Mouse (Mus musculus) forebrain, embryonic 12.5 days (tissue): ENCODE results near the gene Rnf149. TPM values are rescaled to one million over a fixed set of nuclear protein-coding genes. Genes with fewer than 3 reads are reported as not detected.
A peak's percentile ranks its signal among the peaks of the same experiment; 100 is the strongest.
"Not testable (repeated sequence)": the region's sequence is repeated elsewhere in the genome, so short reads cannot be mapped to it uniquely, and the experiment has no call there.

ENCODE experiments used
- ATAC-seq: fragments of 200-750 bp; cut with Nextera tagmentation; 2 replicates; pipeline ENCODE4 v1.8.0; 2017; ENCODE audit warnings: moderate TSS enrichment; ENCODE audit not compliant: low FRiP score
- H3K27ac ChIP-seq: fragments of 300-500 bp; sonication (generic); 2 replicates; pipeline ENCODE4 v1.5.1; 2016; ENCODE audit warnings: mild to moderate bottlenecking
- H3K27me3 ChIP-seq: fragments of 300-500 bp; sonication (generic); 2 replicates; pipeline ENCODE4 v1.6.1; 2016; ENCODE audit warnings: mild to moderate bottlenecking
- H3K36me3 ChIP-seq: fragments of 300-500 bp; sonication (generic); replicated peaks from 2 replicates; pipeline ENCODE4 v1.6.1; 2016; ENCODE audit warnings: mild to moderate bottlenecking
- H3K4me1 ChIP-seq: fragments of 300-500 bp; sonication (generic); 2 replicates; pipeline ENCODE4 v1.6.1; 2016
- H3K4me2 ChIP-seq: fragments of 300-500 bp; sonication (generic); 2 replicates; pipeline ENCODE4 v1.6.1; 2016; ENCODE audit warnings: mild to moderate bottlenecking, moderate library complexity
- H3K4me3 ChIP-seq: fragments of 300-500 bp; sonication (generic); replicated peaks from 2 replicates; pipeline ENCODE4 v1.5.1; 2016; ENCODE audit warnings: mild to moderate bottlenecking
- H3K9ac ChIP-seq: fragments of 300-500 bp; sonication (generic); 2 replicates; pipeline ENCODE4 v1.6.1; 2016; ENCODE audit warnings: mild to moderate bottlenecking
- H3K9me3 ChIP-seq: fragments of 300-500 bp; sonication (generic); 2 replicates; pipeline ENCODE4 v1.6.1; 2016
- WGBS: fragments of 180-500 bp; shearing (Covaris S2); methylation state at CpG from one replicate; pipeline ENCODE4 v1.1.7; 2016; 5-methylcytosine and 5-hydroxymethylcytosine counted together
- polyA plus RNA-seq: library from polyadenylated mRNA; unstranded; fragments of >200 nt; fragmentation: Nextera tagmentation; extraction: Ambion mirVana; gene quantifications from 2 replicates; pipeline ENCODE4 v1.2.1, GENCODE M21; 2016

The Rnf149 gene
- polyA plus RNA-seq, 1 experiment from 2014 or later, result 30.5 TPM

DNA sequence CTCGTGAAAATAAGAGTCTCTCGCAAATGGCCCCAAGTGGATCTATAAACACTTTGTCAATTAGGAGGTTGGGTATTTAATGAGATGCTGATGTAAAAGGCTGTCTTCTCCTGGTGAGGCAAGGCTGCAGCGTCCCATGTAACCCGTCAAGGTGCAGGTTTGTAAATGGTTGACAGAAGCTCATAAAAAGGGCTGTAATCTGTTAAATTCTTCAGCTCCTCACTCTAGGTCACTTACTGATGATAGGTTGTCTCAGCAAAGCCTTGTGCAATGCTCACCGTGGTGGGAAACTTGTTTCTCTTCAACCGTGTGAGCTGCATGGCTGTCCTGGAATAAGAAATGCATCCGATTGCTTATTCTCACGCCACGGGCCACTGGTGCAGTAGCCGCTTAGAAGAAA lies 16.6 kb upstream of the Rnf149 start:
- no peaks in the 10 kb centered on the region for H3K27me3 ChIP-seq
- no peaks in the 10 kb centered on the region for H3K36me3 ChIP-seq
- H3K4me1 ChIP-seq, result no peaks in the 10 kb centered on the region
- no peak overlapping the region for H3K27ac ChIP-seq
- H3K4me3 ChIP-seq, result no peak overlapping the region
- WGBS, result 78% methylated on average over 10 of the region's 10 CpGs
- H3K4me2 ChIP-seq, result no peak overlapping the region
- no peak for ATAC-seq
- no peak overlapping the region for H3K9ac ChIP-seq
- no peaks in the 10 kb centered on the region for H3K9me3 ChIP-seq

GRCm38 (mm10) chr1:39592090-39592489 lies 14.9 kb upstream of the Rnf149 start:
- H3K27ac ChIP-seq, result no peak overlapping the region
- H3K4me3 ChIP-seq, result no peak overlapping the region
- no peaks in the 10 kb centered on the region for H3K36me3 ChIP-seq
- H3K4me2 ChIP-seq, result no peak overlapping the region
- ATAC-seq, result no peak
- WGBS, result 78% methylated on average over 4 of the region's 4 CpGs
- H3K9ac ChIP-seq, result no peak overlapping the region
- H3K4me1 ChIP-seq, result no peaks in the 10 kb centered on the region
- no peaks in the 10 kb centered on the region for H3K9me3 ChIP-seq
- H3K27me3 ChIP-seq, result no peaks in the 10 kb centered on the region

DNA sequence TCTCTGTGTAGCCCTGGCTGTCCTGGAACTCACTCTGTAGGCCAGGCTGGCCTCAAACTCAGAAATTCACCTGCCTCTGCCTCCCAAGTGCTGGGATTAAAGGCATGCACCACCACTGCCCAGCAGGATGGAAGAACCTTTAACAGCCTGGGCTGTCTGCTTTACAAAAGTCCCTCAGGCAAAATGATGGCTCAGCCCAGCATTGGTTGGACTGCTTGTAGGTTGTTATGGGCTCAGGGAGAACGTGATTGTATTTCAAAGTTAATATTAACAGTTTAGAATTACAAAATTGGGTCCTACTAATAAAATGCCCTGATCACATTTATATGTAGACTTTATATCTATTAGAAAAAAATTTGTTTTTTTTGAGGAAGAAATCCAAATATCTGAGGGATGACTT lies 14.4 kb upstream of the Rnf149 start:
- not testable (repeated sequence) for ATAC-seq, H3K4me3 ChIP-seq, H3K4me2 ChIP-seq, H3K27me3 ChIP-seq, H3K36me3 ChIP-seq, H3K27ac ChIP-seq, H3K9ac ChIP-seq, H3K9me3 ChIP-seq, H3K4me1 ChIP-seq
- 74% methylated on average over 1 of the region's 1 CpGs for WGBS

DNA sequence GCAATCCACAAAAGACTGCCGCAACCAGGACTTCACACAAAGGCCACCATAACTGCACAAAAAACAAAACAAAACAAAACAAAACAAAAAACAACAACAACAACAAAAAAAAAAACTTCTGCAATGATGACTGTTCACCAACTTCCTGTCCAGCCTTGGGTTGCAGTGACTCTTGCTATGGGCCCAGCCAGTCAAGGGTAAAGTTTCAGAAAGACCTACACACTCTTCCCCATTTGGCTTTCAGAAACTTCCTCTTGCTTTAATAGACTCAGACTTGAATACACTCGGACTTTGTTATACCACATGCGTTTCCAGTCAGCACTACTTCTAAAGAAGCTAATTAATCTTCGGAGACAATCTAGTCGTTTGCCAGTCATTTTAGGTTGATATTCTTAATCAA lies 13.0 kb upstream of the Rnf149 start:
- 80% methylated on average over 5 of the region's 5 CpGs for WGBS
- no peaks in the 10 kb centered on the region for H3K27me3 ChIP-seq

DNA sequence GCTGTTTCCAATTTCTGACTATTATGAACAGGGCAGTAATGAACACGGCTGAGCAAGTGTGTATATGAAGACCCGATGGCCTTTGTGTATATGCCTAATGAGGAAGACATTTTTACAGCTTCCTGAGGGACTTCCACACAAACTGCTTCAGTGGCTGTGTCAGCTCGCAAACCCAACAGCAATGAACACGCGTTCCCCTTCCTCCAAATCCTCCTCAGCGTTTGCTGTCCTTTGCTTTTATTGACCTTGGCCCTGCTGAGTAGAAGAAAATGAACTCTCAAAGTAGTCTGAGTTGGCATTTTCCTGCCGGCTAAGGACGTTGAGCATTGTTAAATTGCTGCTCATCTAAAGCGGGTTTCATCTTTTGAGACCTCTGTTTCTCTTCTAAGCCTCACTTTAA lies 8.2 kb upstream of the Rnf149 start:
- Histone ChIP-seq H3K27ac (no peak overlapping the region), H3K4me2 (no peak overlapping the region), H3K4me3 (no peak overlapping the region), H3K9me3 (no peaks in the 10 kb centered on the region), H3K27me3 (no peaks in the 10 kb centered on the region), H3K9ac (no peak overlapping the region), H3K36me3 (no peaks in the 10 kb centered on the region), H3K4me1 (no peaks in the 10 kb centered on the region)
- ATAC-seq, result no peak
- WGBS, result 92% methylated on average over 9 of the region's 9 CpGs

More for the DNA sequence above, 13.0 kb upstream of the Rnf149 start:
- Histone ChIP-seq H3K27ac (no peak overlapping the region), H3K4me1 (no peaks in the 10 kb centered on the region), H3K9ac (no peak overlapping the region), H3K4me2 (no peak overlapping the region), H3K36me3 (no peaks in the 10 kb centered on the region), H3K9me3 (no peaks in the 10 kb centered on the region), H3K4me3 (no peak overlapping the region)
- no peak for ATAC-seq

DNA sequence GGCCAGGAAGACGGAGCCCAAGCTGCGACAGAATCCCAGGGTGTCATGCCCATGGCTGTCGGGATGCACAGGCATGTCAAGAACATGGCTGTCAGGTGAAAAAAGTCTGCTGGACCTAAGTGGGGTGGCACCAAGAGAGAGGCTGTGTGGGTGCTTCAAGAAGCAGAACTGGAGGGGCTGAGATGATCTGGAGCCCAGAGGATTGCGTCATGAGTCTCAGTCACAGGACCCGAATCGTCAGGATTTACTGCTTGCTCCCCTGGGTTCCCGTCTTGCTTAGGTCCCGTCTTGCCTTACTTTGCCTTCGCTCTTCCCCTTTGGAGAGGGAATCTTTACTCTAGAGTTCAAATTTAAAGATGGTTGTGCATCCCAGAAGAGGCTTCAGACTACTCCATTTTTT lies 6.0 kb upstream of the Rnf149 start:
- H3K4me3 ChIP-seq, result no peak overlapping the region
- no peak overlapping the region for H3K9ac ChIP-seq
- ATAC-seq, result no peak
- no peaks in the 10 kb centered on the region for H3K4me1 ChIP-seq
- no peaks in the 10 kb centered on the region for H3K36me3 ChIP-seq
- H3K27me3 ChIP-seq, result no peaks in the 10 kb centered on the region
- 92% methylated on average over 9 of the region's 9 CpGs for WGBS
- no peak overlapping the region for H3K4me2 ChIP-seq
- no peak overlapping the region for H3K27ac ChIP-seq
- H3K9me3 ChIP-seq, result no peaks in the 10 kb centered on the region

DNA sequence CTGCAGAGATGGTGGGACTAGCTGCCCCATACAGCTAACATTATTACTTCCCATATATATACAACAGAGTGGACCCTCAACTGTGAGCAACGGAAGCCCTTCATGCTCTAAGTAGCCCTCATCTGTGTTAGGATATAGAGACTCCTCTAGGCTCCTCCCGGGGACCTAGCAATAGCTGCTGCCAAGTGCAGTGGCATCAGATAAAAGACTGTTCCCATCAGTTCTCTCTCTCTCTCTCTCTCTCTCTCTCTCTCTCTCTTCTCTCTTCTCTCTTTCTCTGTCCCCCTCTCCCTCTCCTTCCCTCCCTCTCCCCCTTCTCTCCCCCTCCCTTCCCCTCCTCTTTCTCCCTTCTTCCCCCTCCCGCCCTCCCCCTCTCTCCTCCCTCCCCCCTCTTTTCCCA lies 4.0 kb upstream of the Rnf149 start:
- Histone ChIP-seq H3K4me3 (no peak overlapping the region), H3K27ac (no peak overlapping the region), H3K27me3 (no peaks in the 10 kb centered on the region), H3K4me1 (peaks cover 3% of the 10 kb centered on the region; the same call in 1 of the 2 replicates), H3K4me2 (no peak overlapping the region), H3K9ac (no peak overlapping the region), H3K36me3 (no peaks in the 10 kb centered on the region), H3K9me3 (no peaks in the 10 kb centered on the region)
- 73% methylated on average over 2 of the region's 3 CpGs for WGBS
- ATAC-seq, result no peak

DNA sequence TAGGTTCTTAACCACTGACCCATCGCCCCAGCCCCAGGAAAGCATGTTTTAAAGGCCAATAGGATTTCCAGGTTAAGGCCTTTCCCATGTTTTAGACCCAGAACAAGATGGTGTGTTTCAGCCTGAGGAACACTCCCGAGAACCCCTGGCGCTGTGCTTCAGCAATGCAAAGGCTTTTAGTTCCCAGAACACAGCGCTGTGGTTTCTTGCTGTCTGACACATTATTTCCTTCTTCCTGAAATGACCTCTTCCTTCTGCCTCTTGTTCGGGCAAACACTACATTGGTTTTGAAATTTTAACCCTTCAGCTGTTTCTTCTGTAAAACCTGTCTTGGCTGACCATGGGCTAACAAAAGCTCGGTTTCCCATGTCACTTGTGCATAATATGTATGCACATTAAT lies 1.9 kb upstream of the Rnf149 start:
- peaks cover 14% of the 10 kb centered on the region for H3K4me1 ChIP-seq
- H3K27ac ChIP-seq, result no peak overlapping the region
- no peak for ATAC-seq
- H3K9ac ChIP-seq, result no peak overlapping the region
- no peaks in the 10 kb centered on the region for H3K9me3 ChIP-seq
- no peaks in the 10 kb centered on the region for H3K36me3 ChIP-seq
- WGBS, result 80% methylated on average over 6 of the region's 6 CpGs
- no peak overlapping the region for H3K4me2 ChIP-seq
- H3K27me3 ChIP-seq, result no peaks in the 10 kb centered on the region
- no peak overlapping the region for H3K4me3 ChIP-seq

DNA sequence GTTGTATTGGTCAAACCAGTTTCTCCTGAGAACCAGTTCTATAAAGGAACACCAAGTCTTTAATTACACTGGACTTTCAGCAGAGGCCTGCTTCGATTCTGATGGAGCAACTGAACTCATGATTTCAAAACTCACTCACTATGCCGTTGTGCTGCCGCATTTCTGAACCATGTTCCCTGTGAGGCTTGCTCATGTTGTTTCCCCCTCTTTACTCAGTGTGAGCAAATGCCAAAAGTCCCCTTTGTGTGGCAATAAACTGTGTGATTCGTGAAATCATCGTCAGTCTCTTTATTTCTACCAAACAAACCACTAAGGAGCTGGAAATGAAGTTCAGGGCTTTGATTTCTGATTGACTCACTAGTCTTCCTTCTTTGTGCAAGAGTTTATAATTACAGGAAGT lies 1.2 kb upstream of the Rnf149 start:
- H3K27ac ChIP-seq, result no peak overlapping the region
- no peak overlapping the region for H3K4me2 ChIP-seq
- ATAC-seq, result no peak
- WGBS, result 86% methylated on average over 5 of the region's 5 CpGs
- H3K4me1 ChIP-seq, result peaks cover 14% of the 10 kb centered on the region
- H3K36me3 ChIP-seq, result no peaks in the 10 kb centered on the region
- no peak overlapping the region for H3K9ac ChIP-seq
- H3K27me3 ChIP-seq, result no peaks in the 10 kb centered on the region
- no peak overlapping the region for H3K4me3 ChIP-seq
- H3K9me3 ChIP-seq, result no peaks in the 10 kb centered on the region

GRCm38 (mm10) chr1:39576431-39577243 lies 568 bp downstream of the Rnf149 start:
- Histone ChIP-seq H3K4me2 (peak overlapping the region; percentile 71), H3K4me3 (peak overlapping the region; percentile 95), H3K9ac (peak overlapping the region; percentile 93), H3K36me3 (no peaks in the 10 kb centered on the region), H3K27me3 (no peaks in the 10 kb centered on the region), H3K9me3 (no peaks in the 10 kb centered on the region), H3K27ac (peak overlapping the region; percentile 98), H3K4me1 (peaks cover 14% of the 10 kb centered on the region)
- ATAC-seq, result peak; percentile 86
- WGBS, result under 1% methylated on average over 77 of the region's 88 CpGs

DNA sequence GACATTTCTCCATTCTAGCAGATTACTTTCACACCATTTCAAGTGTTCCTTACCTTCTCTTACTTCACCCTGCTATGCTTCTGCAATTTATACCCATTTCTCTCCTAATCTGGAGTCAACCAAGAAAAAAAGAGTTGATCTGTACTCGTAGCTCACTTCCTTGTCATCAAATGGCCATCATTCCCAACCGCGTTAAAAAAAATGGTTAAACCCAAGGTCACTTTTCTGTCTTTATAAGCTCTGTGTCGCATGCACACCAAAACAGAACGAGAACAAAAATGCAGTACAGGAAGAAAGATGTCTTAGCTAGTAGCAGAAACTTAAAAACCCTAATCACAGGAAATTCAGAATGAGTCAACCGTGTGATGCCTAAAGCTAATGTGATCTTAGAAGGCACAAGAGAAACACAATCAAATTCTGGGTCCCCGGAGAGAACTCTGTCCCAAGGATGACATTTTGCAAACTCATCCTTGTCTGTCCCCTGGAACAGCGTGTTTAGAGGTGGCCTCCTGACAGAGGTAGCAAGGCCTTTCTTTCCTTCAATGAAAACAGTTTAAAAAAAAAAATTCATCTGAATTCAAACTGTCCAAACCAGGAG lies 1.3 kb downstream of the Rnf149 start:
- Histone ChIP-seq H3K9me3 (no peaks in the 10 kb centered on the region), H3K4me3 (peak overlapping the region; percentile 95), H3K27me3 (no peaks in the 10 kb centered on the region), H3K9ac (peak overlapping the region; percentile 93), H3K4me1 (peaks cover 14% of the 10 kb centered on the region), H3K27ac (no peak overlapping the region), H3K36me3 (no peaks in the 10 kb centered on the region), H3K4me2 (peak overlapping the region; percentile 71)
- WGBS, result 23% methylated on average over 8 of the region's 8 CpGs
- no peak for ATAC-seq

- 90% methylated on average over 7 of the region's 7 CpGs for WGBS
- no peak for ATAC-seq
- H3K4me2 ChIP-seq, result no peak overlapping the region
Observed at GRCm38 (mm10) chr1:39573890-39574289, 3.3 kb downstream of the Rnf149 start.

GRCm38 (mm10) chr1:39571653-39572052 lies 5.6 kb downstream of the Rnf149 start:
- no peaks in the 10 kb centered on the region for H3K9me3 ChIP-seq
- H3K4me1 ChIP-seq, result peaks cover 11% of the 10 kb centered on the region
- no peak overlapping the region for H3K27ac ChIP-seq
- H3K4me3 ChIP-seq, result no peak overlapping the region
- no peak overlapping the region for H3K4me2 ChIP-seq
- ATAC-seq, result no peak
- peaks cover 7% of the 10 kb centered on the region; the same call in 1 of the 2 replicates for H3K36me3 ChIP-seq
- H3K27me3 ChIP-seq, result no peaks in the 10 kb centered on the region
- 84% methylated on average over 6 of the region's 6 CpGs for WGBS
- no peak overlapping the region for H3K9ac ChIP-seq

More at GRCm38 (mm10) chr1:39573890-39574289, 3.3 kb downstream of the Rnf149 start:
- Histone ChIP-seq H3K27ac (no peak overlapping the region), H3K4me1 (peaks cover 14% of the 10 kb centered on the region), H3K9ac (no peak overlapping the region), H3K27me3 (no peaks in the 10 kb centered on the region), H3K4me3 (no peak overlapping the region), H3K9me3 (no peaks in the 10 kb centered on the region), H3K36me3 (peaks cover 7% of the 10 kb centered on the region; the same call in 1 of the 2 replicates)
